ENCODE assay signal across 8 mouse cellular contexts in the genomic region with DNA sequence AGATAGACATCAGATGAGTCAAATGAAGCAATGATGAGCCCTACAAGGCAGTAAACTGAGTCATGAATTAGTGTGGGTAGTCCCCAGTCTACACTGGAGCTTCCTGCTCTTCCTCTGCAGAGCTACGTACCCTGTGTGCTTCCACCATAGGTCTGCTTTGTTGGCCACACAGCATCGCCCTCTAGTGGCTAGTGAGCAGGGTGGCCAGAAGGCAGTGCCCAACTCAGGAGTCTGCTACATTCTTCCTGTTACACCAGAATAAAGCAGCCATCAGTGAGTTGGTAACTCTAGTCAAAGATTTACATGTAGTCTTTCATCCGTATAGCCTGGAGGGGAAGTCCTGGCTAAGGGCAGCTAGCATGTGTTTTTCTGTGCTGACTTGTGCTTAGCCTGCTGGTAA. TPM values are rescaled to one million over a fixed set of nuclear protein-coding genes. Genes with fewer than 3 reads are reported as not detected.
DNase-seq lines count a peak whose midpoint lies in the region; ATAC-seq lines count a peak whose summit lies in the region.
"Had no signal": no experiment of that assay in that cellular context is flagged by ENCODE, and none has a peak within 500 bp of the region (broad histone marks: within the 10 kb centered on the region; RNA-seq: fewer than 3 reads in every experiment).

No protein-coding gene starts in this region.

- H3K36me3 ChIP-seq in forebrain, embryonic 15.5 days: peaks cover 75% of the 10 kb centered on the region
- H3K36me3 ChIP-seq in hindbrain, embryonic 14.5 days (replicated peaks; ENCODE audit: control insufficient read depth, insufficient read depth): peaks cover 87% of the 10 kb centered on the region

- no peak overlapping the region for H3K27ac ChIP-seq in forebrain, embryonic 15.5 days (replicated peaks)
- no peak overlapping the region for H3K27ac ChIP-seq in hindbrain, embryonic 14.5 days
- H3K27ac ChIP-seq: heart, embryonic 13.5 days had no signal

- 18% methylated on average over 3 of the region's 3 CpGs for WGBS in forebrain, embryonic 15.5 days
- WGBS in hindbrain, embryonic 14.5 days: 23% methylated on average over 3 of the region's 3 CpGs

- H3K9me3 ChIP-seq in forebrain, embryonic 15.5 days: no peaks in the 10 kb centered on the region
- H3K9me3 ChIP-seq in hindbrain, embryonic 14.5 days (ENCODE audit: control insufficient read depth, low read length): no peaks in the 10 kb centered on the region
- H3K9me3 ChIP-seq: heart, embryonic 13.5 days had no signal

- DNase-seq in NIH3T3 (ENCODE audit: low read depth): peak; percentile 86
- DNase-seq in cerebellum, adult 11-12 months: peak; percentile 69
- peak; percentile 70 for DNase-seq in hindbrain, embryonic 14.5 days (ENCODE audit: low spot score)
- peak; percentile 65 to 76 for DNase-seq in layer of hippocampus, postnatal 14 days (ENCODE audit: low spot score in 2 of 2)
- peak; percentile 64 for DNase-seq in right cerebral cortex, postnatal 4 days

- no peak overlapping the region for H3K9ac ChIP-seq in forebrain, embryonic 15.5 days (replicated peaks)
- no peak overlapping the region for H3K9ac ChIP-seq in hindbrain, embryonic 14.5 days
- H3K9ac ChIP-seq: heart, embryonic 13.5 days had no signal

- ATAC-seq in forebrain, embryonic 15.5 days (replicated peaks): peak; percentile 67; the same call in 1 of the 2 replicates
- peak; percentile 69; the same call in 1 of the 2 replicates for ATAC-seq in hindbrain, embryonic 14.5 days (ENCODE audit: low FRiP score)
- ATAC-seq in megakaryocyte progenitor cell, adult 5-6 weeks (replicated peaks; ENCODE audit: poor library complexity): peak; percentile 86

- H3K4me2 ChIP-seq in forebrain, embryonic 15.5 days (replicated peaks): no peak overlapping the region
- no peak overlapping the region for H3K4me2 ChIP-seq in hindbrain, embryonic 14.5 days (replicated peaks)
- H3K4me2 ChIP-seq: heart, embryonic 13.5 days had no signal

- H3K4me1 ChIP-seq in forebrain, embryonic 15.5 days: no peaks in the 10 kb centered on the region; the same call in 1 of the 2 replicates
- H3K4me1 ChIP-seq in hindbrain, embryonic 14.5 days (replicated peaks; ENCODE audit: control insufficient read depth, insufficient read depth, low read length): no peaks in the 10 kb centered on the region

- H3K4me3 ChIP-seq in forebrain, embryonic 15.5 days: no peak overlapping the region
- H3K4me3 ChIP-seq in hindbrain, embryonic 14.5 days (replicated peaks; ENCODE audit: low read length): no peak overlapping the region
- H3K4me3 ChIP-seq: heart, embryonic 13.5 days had no signal

- H3K27me3 ChIP-seq in forebrain, embryonic 15.5 days: no peaks in the 10 kb centered on the region
- no peaks in the 10 kb centered on the region for H3K27me3 ChIP-seq in hindbrain, embryonic 14.5 days (ENCODE audit: control insufficient read depth, insufficient read depth, low read length)
- H3K27me3 ChIP-seq: heart, embryonic 13.5 days had no signal

RNA-seq across cellular contexts. Expression of a gene that starts 24.4 kb away (rescaled TPM):
- 22.6 and 22.8 TPM in 2 replicates for polyA plus RNA-seq in forebrain, embryonic 15.5 days (2015; fragmentation: Nextera tagmentation; extraction: Ambion mirVana)
- 30.0 and 35.7 TPM in 2 replicates for polyA plus RNA-seq in hindbrain, embryonic 14.5 days (2014; fragmentation: Nextera tagmentation; extraction: Ambion mirVana)
- total RNA-seq in layer of hippocampus, postnatal 14 days (2021): 10 to 100 TPM; 71.3 to 79.6 TPM
- 3.4 and 4.8 TPM in 2 replicates for total RNA-seq in megakaryocyte progenitor cell, adult 5-6 weeks (2015)
- 6.4 and 10.3 TPM in 2 replicates for total RNA-seq in megakaryocyte progenitor cell, adult 5-6 weeks (2017)

RNA-seq across cellular contexts. Expression of a gene that starts 25.8 kb away (rescaled TPM):
- 1.3 and 1.7 TPM in 2 replicates for polyA plus RNA-seq in forebrain, embryonic 15.5 days (2015; fragmentation: Nextera tagmentation; extraction: Ambion mirVana)
- 1.6 and 2.5 TPM in 2 replicates for polyA plus RNA-seq in hindbrain, embryonic 14.5 days (2014; fragmentation: Nextera tagmentation; extraction: Ambion mirVana)
- 10 to 100 TPM; 53.4 to 55.2 TPM for total RNA-seq in layer of hippocampus, postnatal 14 days (2021)
- 0.98 and 1.1 TPM in 2 replicates for total RNA-seq in megakaryocyte progenitor cell, adult 5-6 weeks (2015)
- 1.00 and 1.1 TPM in 2 replicates for total RNA-seq in megakaryocyte progenitor cell, adult 5-6 weeks (2017)

RNA-seq across cellular contexts. Expression of a gene that starts 55.9 kb away (rescaled TPM):
- polyA plus RNA-seq in forebrain, embryonic 15.5 days (2015; fragmentation: Nextera tagmentation; extraction: Ambion mirVana): 3.7 and 4.3 TPM in 2 replicates
- 5.0 and 5.1 TPM in 2 replicates for polyA plus RNA-seq in hindbrain, embryonic 14.5 days (2014; fragmentation: Nextera tagmentation; extraction: Ambion mirVana)
- 10 to 100 TPM; 34.5 to 54.4 TPM for total RNA-seq in layer of hippocampus, postnatal 14 days (2021)
- total RNA-seq in megakaryocyte progenitor cell, adult 5-6 weeks (2015): 6.5 and 11.3 TPM in 2 replicates
- 7.1 and 7.9 TPM in 2 replicates for total RNA-seq in megakaryocyte progenitor cell, adult 5-6 weeks (2017)

Comparison
In these comparisons a context has a peak if more than half of its experiments do, and no peak if none do; other contexts are left out.
1. RNA of a gene that starts 24.4 kb away (total RNA-seq): 71.3 to 79.6 TPM in layer of hippocampus, postnatal 14 days; 3.4 to 10.3 TPM in megakaryocyte progenitor cell, adult 5-6 weeks; every median in the first group is over 4 times any median in the second.
2. RNA of a gene that starts 25.8 kb away (total RNA-seq): 53.4 to 55.2 TPM in layer of hippocampus, postnatal 14 days; 0.98 to 1.1 TPM in megakaryocyte progenitor cell, adult 5-6 weeks; every median in the first group is over 10 times any median in the second.
3. Peak in every context shown above with its lines, with median percentiles within 50 percentile points of each other: DNase-seq and ATAC-seq.